Mouse (Mus musculus): ENCODE results near the gene Rspry1.

Gene Rspry1

DNA sequence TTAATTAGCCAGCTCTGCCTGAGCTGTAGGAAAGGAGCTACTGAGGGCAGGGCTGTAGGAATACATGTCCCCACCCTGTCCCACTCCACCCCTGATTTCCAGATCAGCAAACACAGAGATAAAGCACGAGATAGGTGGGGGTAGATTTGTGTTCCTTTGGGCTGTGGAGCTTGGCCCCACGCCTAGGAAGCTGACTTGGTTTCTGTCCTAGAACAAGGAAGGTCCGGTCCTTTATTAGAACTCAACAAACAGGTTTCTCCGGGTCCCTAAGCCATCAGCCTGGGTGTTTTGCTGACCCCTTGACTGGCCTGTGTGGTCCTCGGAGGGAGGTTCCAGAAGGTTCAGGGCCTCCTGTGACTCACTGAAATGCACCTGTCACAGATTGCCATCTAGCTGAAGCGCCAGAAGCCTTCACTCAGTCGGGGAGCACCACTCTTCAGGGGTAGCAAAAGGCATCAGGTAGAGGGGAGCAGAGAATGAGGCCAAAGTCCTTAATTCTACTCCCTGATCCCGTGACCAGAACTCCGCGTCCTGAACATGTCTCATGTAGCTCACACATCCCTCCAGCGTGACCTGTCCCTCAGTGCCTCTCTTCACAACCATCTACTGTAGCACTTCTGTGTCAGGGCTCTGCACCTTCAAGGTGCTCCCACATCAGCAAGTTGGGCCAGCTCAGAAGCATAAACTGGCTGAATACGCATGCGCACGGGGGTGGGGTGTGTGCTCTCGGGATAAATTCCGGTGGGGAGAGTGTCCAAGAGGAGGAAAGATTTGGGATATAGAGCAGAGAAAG lies 81.2 kb downstream of the Rspry1 start:
- Histone ChIP-seq H3K36me3 (ENCODE audit: insufficient read depth, low read length) (no peaks in the 10 kb centered on the region), H3K9me3 (ENCODE audit: low read length) (peaks cover 10% of the 10 kb centered on the region), H3K4me3 (replicated peaks; ENCODE audit: low read length) (no peak overlapping the region), H3K4me1 (replicated peaks; ENCODE audit: low read depth, low read length) (no peaks in the 10 kb centered on the region), H3K27me3 (ENCODE audit: insufficient read depth, low read length) (no peaks in the 10 kb centered on the region)
- no peak for TF ChIP-seq CTCF (conservative IDR thresholded peaks at IDR 0.05; ENCODE audit: low read length)
- TF ChIP-seq POU5F1 (IDR thresholded peaks at IDR 0.05; ENCODE audit: borderline replicate concordance, low read length): no peak
- TF ChIP-seq NANOG (IDR thresholded peaks at IDR 0.05; ENCODE audit: borderline replicate concordance, low read length): no peak

DNA sequence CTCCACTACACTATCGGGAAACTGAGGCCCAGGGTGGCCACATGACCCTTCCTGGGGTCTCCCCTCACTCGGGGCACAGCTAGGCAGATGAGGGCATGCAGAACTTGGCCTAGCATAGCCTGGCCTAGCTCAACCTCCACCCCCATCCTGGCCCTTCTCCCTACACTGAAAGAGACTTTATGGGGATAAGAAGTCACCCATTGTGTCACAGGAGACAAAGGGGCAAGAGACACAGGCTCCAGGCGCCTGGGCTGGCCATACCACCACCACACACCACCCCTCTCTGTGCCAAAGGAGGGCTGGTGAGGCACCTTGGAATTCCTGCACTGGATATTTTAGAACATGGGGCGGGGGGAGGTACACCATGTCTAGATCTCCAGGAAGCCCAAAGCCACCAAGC lies 82.5 kb downstream of the Rspry1 start:
- TF ChIP-seq POU5F1 (IDR thresholded peaks at IDR 0.05; ENCODE audit: borderline replicate concordance, low read length): no peak
- TF ChIP-seq NANOG (IDR thresholded peaks at IDR 0.05; ENCODE audit: borderline replicate concordance, low read length): no peak
- no peak for TF ChIP-seq CTCF (conservative IDR thresholded peaks at IDR 0.05; ENCODE audit: low read length)
- H3K36me3 ChIP-seq (ENCODE audit: insufficient read depth, low read length): no peaks in the 10 kb centered on the region
- H3K9me3 ChIP-seq (ENCODE audit: low read length): peaks cover 10% of the 10 kb centered on the region
- no peaks in the 10 kb centered on the region for H3K27me3 ChIP-seq (ENCODE audit: insufficient read depth, low read length)
- H3K4me3 ChIP-seq (replicated peaks; ENCODE audit: low read length): no peak overlapping the region
- no peaks in the 10 kb centered on the region for H3K4me1 ChIP-seq (replicated peaks; ENCODE audit: low read depth, low read length)

DNA sequence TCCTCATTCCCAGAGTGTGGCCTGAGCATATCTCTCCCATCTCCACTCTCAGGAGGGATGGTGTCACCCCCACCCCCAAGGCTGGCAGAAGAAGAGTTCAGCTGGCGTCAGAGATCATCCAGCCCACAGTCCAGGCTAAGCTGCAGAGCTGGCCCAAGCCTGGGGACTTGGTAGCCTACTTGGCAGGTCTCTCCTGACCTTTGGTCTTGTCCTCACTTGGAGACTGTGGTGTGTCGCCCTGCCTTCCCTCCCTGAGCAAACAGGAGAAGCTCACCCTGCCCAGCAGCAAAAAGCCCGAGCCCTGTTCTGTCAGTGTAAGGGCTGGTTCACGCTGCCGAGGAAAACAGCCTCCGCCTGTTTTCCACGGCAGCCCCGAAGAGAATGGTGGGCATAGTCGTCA lies 84.2 kb downstream of the Rspry1 start:
- Histone ChIP-seq H3K4me3 (replicated peaks; ENCODE audit: low read length) (no peak overlapping the region), H3K4me1 (replicated peaks; ENCODE audit: low read depth, low read length) (0 out of 2 replicates have a peak, but pooled peaks cover under 1% of the 10 kb centered on the region), H3K27me3 (ENCODE audit: insufficient read depth, low read length) (no peaks in the 10 kb centered on the region), H3K36me3 (ENCODE audit: insufficient read depth, low read length) (no peaks in the 10 kb centered on the region), H3K9me3 (ENCODE audit: low read length) (no peaks in the 10 kb centered on the region)
- TF ChIP-seq CTCF (conservative IDR thresholded peaks at IDR 0.05; ENCODE audit: low read length) (no peak), POU5F1 (IDR thresholded peaks at IDR 0.05; ENCODE audit: borderline replicate concordance, low read length) (no peak), NANOG (IDR thresholded peaks at IDR 0.05; ENCODE audit: borderline replicate concordance, low read length) (no peak)

DNA sequence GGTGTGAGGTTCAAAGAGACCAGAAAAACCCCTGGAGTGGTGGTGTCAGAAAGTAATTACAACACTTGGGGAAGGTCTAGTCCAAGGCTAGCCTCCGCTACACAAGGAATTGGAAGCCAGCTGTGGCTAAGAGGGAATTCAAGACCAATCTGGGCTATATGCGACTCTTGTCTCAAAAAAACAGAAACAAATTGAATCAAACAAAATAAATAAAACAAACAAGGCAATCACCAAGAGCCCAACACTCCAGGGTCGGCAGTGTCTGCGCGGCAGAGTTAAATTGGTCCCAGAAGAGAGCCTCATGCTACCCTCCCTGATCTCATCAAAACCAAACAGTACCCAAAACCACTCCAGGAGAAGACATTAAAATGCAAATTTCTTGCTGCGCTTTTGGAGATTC lies 93.0 kb downstream of the Rspry1 start:
- peaks cover 61% of the 10 kb centered on the region for H3K27me3 ChIP-seq (ENCODE audit: insufficient read depth, low read length)
- H3K36me3 ChIP-seq (ENCODE audit: insufficient read depth, low read length): no peaks in the 10 kb centered on the region
- H3K4me3 ChIP-seq (replicated peaks; ENCODE audit: low read length): no peak overlapping the region
- no peaks in the 10 kb centered on the region for H3K9me3 ChIP-seq (ENCODE audit: low read length)
- H3K4me1 ChIP-seq (replicated peaks; ENCODE audit: low read depth, low read length): peaks cover 39% of the 10 kb centered on the region
- TF ChIP-seq NANOG (IDR thresholded peaks at IDR 0.05; ENCODE audit: borderline replicate concordance, low read length) (no peak), POU5F1 (IDR thresholded peaks at IDR 0.05; ENCODE audit: borderline replicate concordance, low read length) (no peak), CTCF (conservative IDR thresholded peaks at IDR 0.05; ENCODE audit: low read length) (no peak)

DNA sequence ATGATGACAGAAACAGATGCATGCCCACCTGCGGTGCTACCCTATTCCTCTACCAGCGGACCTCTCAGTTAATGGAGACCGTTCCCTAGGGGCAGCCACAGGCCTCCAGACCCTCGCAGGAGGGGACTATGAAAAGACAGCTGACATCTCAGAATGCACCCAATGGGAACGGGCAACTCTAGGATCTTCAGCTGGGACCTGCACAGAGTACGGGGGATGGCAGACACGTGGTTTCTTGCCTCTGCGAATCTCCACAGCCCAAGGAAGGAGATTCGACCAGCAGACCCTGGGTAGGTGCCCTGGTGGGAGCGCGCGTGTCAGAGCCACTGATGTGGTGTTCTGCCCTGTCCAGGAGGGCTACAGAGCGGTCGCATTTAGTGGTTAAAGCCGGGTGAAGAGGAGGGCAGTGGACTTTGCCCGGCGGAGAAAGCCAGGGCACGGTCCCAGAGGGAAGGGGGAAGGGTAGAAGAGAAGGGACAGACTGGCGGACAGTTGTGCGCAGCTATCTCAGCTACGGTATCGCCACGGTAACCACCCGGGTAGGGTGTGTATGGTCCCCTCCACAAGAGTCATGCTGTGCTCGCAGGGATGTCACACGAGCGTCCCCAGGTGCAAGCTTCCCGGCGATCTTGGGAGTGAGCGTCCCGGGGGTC lies 93.7 kb downstream of the Rspry1 start:
- Histone ChIP-seq H3K36me3 (ENCODE audit: insufficient read depth, low read length) (no peaks in the 10 kb centered on the region), H3K4me1 (replicated peaks; ENCODE audit: low read depth, low read length) (peaks cover 42% of the 10 kb centered on the region), H3K4me3 (replicated peaks; ENCODE audit: low read length) (peak overlapping the region; percentile 90), H3K9me3 (ENCODE audit: low read length) (no peaks in the 10 kb centered on the region), H3K27me3 (ENCODE audit: insufficient read depth, low read length) (peaks cover 61% of the 10 kb centered on the region)
- TF ChIP-seq POU5F1 (IDR thresholded peaks at IDR 0.05; ENCODE audit: borderline replicate concordance, low read length): no peak
- no peak for TF ChIP-seq NANOG (IDR thresholded peaks at IDR 0.05; ENCODE audit: borderline replicate concordance, low read length)
- no peak for TF ChIP-seq CTCF (conservative IDR thresholded peaks at IDR 0.05; ENCODE audit: low read length)

DNA sequence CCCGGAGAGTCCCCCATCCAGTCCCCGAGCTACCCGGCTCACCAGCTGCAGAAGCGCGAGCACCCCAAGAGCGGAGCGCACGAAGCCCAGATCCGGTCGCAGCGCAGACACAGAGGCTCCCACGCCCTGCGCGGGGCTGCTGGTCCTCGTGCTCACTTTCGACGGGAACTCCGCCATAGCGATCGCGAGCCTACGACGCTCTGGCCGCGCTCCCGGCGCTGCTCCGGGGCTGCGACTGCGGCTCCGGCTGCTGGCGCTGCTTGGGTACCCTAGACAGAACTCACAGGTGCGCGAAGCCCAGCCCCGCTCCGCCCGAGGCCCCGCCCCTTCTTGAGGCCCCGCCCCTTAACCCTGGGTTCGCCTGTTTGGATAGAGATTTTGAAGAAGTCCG lies 94.3 kb downstream of the Rspry1 start, which contains the start of gene Pllp:
Pllp (minus strand) TSS at position 285 of the 391 bp plus-strand sequence.
- Histone ChIP-seq H3K36me3 (ENCODE audit: insufficient read depth, low read length) (no peaks in the 10 kb centered on the region), H3K27me3 (ENCODE audit: insufficient read depth, low read length) (peaks cover 61% of the 10 kb centered on the region), H3K9me3 (ENCODE audit: low read length) (no peaks in the 10 kb centered on the region), H3K4me1 (replicated peaks; ENCODE audit: low read depth, low read length) (peaks cover 40% of the 10 kb centered on the region), H3K4me3 (replicated peaks; ENCODE audit: low read length) (peak within 1 kb of the TSS; percentile 90)
- TF ChIP-seq POU5F1 (IDR thresholded peaks at IDR 0.05; ENCODE audit: borderline replicate concordance, low read length) (no peak), CTCF (conservative IDR thresholded peaks at IDR 0.05; ENCODE audit: low read length) (no peak), NANOG (IDR thresholded peaks at IDR 0.05; ENCODE audit: borderline replicate concordance, low read length) (no peak)

DNA sequence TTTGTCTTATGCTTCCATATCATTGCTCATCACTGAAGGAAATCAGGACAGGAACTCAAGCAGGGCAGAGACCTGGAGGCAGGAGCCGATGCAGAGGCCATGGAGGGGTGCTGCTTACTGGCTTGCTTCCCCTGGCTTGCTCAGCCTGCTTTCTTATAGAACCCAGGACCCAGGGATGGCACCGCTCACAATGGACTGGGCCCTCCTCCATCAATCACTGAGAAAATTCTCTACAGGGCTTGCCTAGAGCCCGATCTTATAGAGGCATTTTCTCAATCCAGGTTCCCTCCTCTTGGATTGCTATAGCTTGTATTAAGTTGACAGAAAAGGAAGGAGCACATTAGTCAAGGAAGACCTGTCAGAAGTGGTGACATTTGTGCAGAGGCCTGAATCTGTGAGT lies 94.8 kb downstream of the Rspry1 start:
- Histone ChIP-seq H3K4me3 (replicated peaks; ENCODE audit: low read length) (peak overlapping the region; percentile 90), H3K4me1 (replicated peaks; ENCODE audit: low read depth, low read length) (peaks cover 38% of the 10 kb centered on the region), H3K27me3 (ENCODE audit: insufficient read depth, low read length) (peaks cover 61% of the 10 kb centered on the region), H3K36me3 (ENCODE audit: insufficient read depth, low read length) (no peaks in the 10 kb centered on the region), H3K9me3 (ENCODE audit: low read length) (no peaks in the 10 kb centered on the region)
- TF ChIP-seq CTCF (conservative IDR thresholded peaks at IDR 0.05; ENCODE audit: low read length) (no peak), NANOG (IDR thresholded peaks at IDR 0.05; ENCODE audit: borderline replicate concordance, low read length) (no peak), POU5F1 (IDR thresholded peaks at IDR 0.05; ENCODE audit: borderline replicate concordance, low read length) (no peak)

DNA sequence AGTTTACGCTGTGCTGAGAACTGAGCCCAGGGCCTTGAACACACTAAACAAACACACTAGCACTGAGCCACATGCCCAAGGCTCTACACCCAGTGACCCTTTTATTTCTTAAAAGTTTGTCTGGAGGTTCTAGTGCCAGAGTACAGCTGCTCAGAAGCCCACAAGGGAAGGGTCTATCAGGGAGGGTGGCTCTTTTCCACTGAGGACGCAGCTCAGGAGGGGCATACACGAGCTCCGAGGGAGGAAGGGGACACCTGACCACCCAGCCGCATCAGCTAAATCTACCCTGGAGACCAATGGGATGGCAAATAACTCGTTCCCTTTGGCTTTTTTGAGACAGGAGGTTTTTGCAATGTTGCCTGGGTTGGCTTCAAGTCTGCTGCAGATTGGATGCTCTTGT lies 96.2 kb downstream of the Rspry1 start:
- Histone ChIP-seq H3K9me3 (ENCODE audit: low read length) (no peaks in the 10 kb centered on the region), H3K4me3 (replicated peaks; ENCODE audit: low read length) (no peak overlapping the region), H3K36me3 (ENCODE audit: insufficient read depth, low read length) (no peaks in the 10 kb centered on the region), H3K27me3 (ENCODE audit: insufficient read depth, low read length) (peaks cover 47% of the 10 kb centered on the region), H3K4me1 (replicated peaks; ENCODE audit: low read depth, low read length) (peaks cover 40% of the 10 kb centered on the region)
- TF ChIP-seq POU5F1 (IDR thresholded peaks at IDR 0.05; ENCODE audit: borderline replicate concordance, low read length) (no peak), CTCF (conservative IDR thresholded peaks at IDR 0.05; ENCODE audit: low read length) (no peak), NANOG (IDR thresholded peaks at IDR 0.05; ENCODE audit: borderline replicate concordance, low read length) (no peak)
